ENCODE assay signal across 7 mouse cellular contexts in the genomic region with DNA sequence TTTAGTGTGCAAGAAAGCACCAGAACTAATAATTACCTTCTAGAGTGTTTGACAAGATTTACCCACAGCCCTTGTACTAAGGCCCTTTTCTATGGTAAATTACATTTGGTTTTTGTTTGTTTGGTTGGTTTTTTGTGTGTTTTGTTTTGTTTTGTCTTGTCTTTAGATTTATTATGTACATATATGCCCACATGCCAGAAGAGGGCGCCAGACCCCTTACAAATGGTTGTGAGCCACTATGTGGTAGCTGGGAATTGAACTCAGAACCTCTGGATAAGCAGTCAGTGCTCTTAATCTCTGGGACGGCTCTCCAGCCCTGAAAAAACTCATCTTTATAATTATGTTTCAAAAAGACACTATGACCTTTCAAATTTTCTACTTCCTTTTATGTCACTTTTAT. TPM values are rescaled to one million over a fixed set of nuclear protein-coding genes. Genes with fewer than 3 reads are reported as not detected.
DNase-seq lines count a peak whose midpoint lies in the region; TF ChIP-seq lines count a peak whose summit lies in the region.

No protein-coding gene starts in this region.

- H3K4me1 ChIP-seq in ES-E14 (ENCODE audit: control insufficient read depth in 2 of 2, insufficient read depth in 2 of 2, low read length in 2 of 2, poor library complexity in 1 of 2), result no peaks in the 10 kb centered on the region

- intact Hi-C loops in left cerebral cortex, postnatal 36 days (cut with DNase I), result loop anchor here (5.0 kb wide), 1 partner anchor 84 kb away; the partner anchor contains the start of gene Gjc2

- H3K9ac ChIP-seq in ES-E14 (ENCODE audit: insufficient read depth, low read depth, low read length, poor library complexity, severe bottlenecking), result no peak overlapping the region

- in situ Hi-C loops in ES-E14 (cut with MboI; ENCODE audit: low sequenced_read_pairs in 2 of 2, unreplicated experiment in 2 of 2), result loop anchor here in 1 of 2 experiments (10.0 kb wide), 1 partner anchor 196 kb away; the partner anchor contains the start of gene Wnt3a

- no peak overlapping the region for H3K27ac ChIP-seq in ES-E14 (ENCODE audit: insufficient read depth, low read depth, low read length, poor library complexity, severe bottlenecking)

- no peaks in the 10 kb centered on the region for H3K36me3 ChIP-seq in ES-E14 (ENCODE audit: control insufficient read depth, insufficient read depth, low read length, poor library complexity, severe bottlenecking)

- peak; percentile 33 to 58 for DNase-seq in left cerebral cortex, adult 18-20 months (ENCODE audit: low spot score in 2 of 2)
- no peak for DNase-seq in left cerebral cortex, postnatal 36 days (ENCODE audit: low spot score in 2 of 2)
- peak; percentile 54 for DNase-seq in ES-E14 (ENCODE audit: low read depth, low spot score)
- DNase-seq in ZHBTc4 (ENCODE audit: low read depth, low spot score), result peak; percentile 84
- DNase-seq in embryo, embryonic 11.5 days (ENCODE audit: low read depth, low spot score), result peak; percentile 26
- DNase-seq in lung, postnatal 25 days (ENCODE audit: low spot score), result peak; percentile 15
- DNase-seq in urinary bladder, postnatal 36 days (ENCODE audit: low spot score in 2 of 2), result no peak

- no peaks in the 10 kb centered on the region for H3K9me3 ChIP-seq in ES-E14 (ENCODE audit: control insufficient read depth, insufficient read depth, low read depth, low read length)

- H3K4me3 ChIP-seq in ES-E14 (ENCODE audit: insufficient read depth in 1 of 2, low read depth in 1 of 2, low read length in 2 of 2, poor library complexity in 1 of 2, severe bottlenecking in 1 of 2), result no peak overlapping the region

TF ChIP-seq in ES-E14, 5 proteins besides CTCF, POLR2A, EP300 and RAD21:
- no peak for TF ChIP-seq ZC3H11A (IDR thresholded peaks at IDR 0.05; ENCODE audit: borderline replicate concordance, low read depth, low read length)
- TF ChIP-seq HCFC1 (IDR thresholded peaks at IDR 0.05; ENCODE audit: borderline replicate concordance, insufficient read depth, low read length), result no peak
- TF ChIP-seq MAFK (IDR thresholded peaks at IDR 0.05; ENCODE audit: insufficient read depth, low read depth, low read length), result no peak
- no peak for TF ChIP-seq CHD2 (IDR thresholded peaks at IDR 0.05; ENCODE audit: low read depth, low read length)
- 0 out of 2 replicates have a peak, but pooled peaks have one; percentile 25 for TF ChIP-seq ZNF384 (IDR thresholded peaks at IDR 0.05; ENCODE audit: low read depth, low read length)

RNA-seq across cellular contexts. Expression of gene Obscn, which starts 37.9 kb away (rescaled TPM):
- total RNA-seq in left cerebral cortex, adult 18-20 months (2021), result 1 to 10 TPM; 1.5 to 2.4 TPM
- total RNA-seq in left cerebral cortex, postnatal 36 days (2021), result 1 to 10 TPM; 2.4 to 2.7 TPM
- 0.36 and 0.58 TPM in 2 replicates for total RNA-seq in ES-E14 (2012; rRNA removed)

Comparison
In these comparisons a context has a peak if more than half of its experiments do, and no peak if none do; other contexts are left out.
1. DNase-seq: peak in left cerebral cortex, adult 18-20 months (2 of 2), ES-E14 (single experiment), ZHBTc4 (single experiment), embryo, embryonic 11.5 days (single experiment) and lung, postnatal 25 days (single experiment); none in left cerebral cortex, postnatal 36 days (0 of 2) and urinary bladder, postnatal 36 days (0 of 2).